Mouse (Mus musculus): Measurements from ENCODE around the gene Glyat. TPM values are rescaled to one million over a fixed set of nuclear protein-coding genes. Genes with fewer than 3 reads are reported as not detected.

Glyat gene
- polyA plus RNA-seq, 1 experiment, result 0.70 TPM

GRCm38 (mm10) chr19:12695590-12695989 is 62.5 kb downstream of the Glyat start, which contains the start of gene Keg1:
TSS of gene Keg1 (plus strand) at chr19:12695786.
- no peaks in the 10 kb centered on the region for H3K4me1 ChIP-seq (ENCODE audit: control insufficient read depth, insufficient read depth, low read length)
- no peak for TF ChIP-seq POLR2A (IDR thresholded peaks at IDR 0.05; ENCODE audit: borderline replicate concordance, insufficient read depth, low read length)
- no peak for TF ChIP-seq CTCF (IDR thresholded peaks at IDR 0.05; ENCODE audit: borderline replicate concordance, insufficient read depth, low read depth, low read length)
- DNase-seq, result no peak
- WGBS, result 87% methylated on average over 3 of the region's 3 CpGs
- no peak within 1 kb of the TSS for H3K27ac ChIP-seq (ENCODE audit: insufficient read depth, low read length)
- H3K27me3 ChIP-seq (ENCODE audit: control insufficient read depth, insufficient read depth, low read length), result no peaks in the 10 kb centered on the region
- H3K4me3 ChIP-seq (replicated peaks; ENCODE audit: insufficient read depth, low read depth, low read length), result no peak within 1 kb of the TSS

GRCm38 (mm10) chr19:12696221-12696620 is 63.1 kb downstream of the Glyat start:
- TF ChIP-seq CTCF (IDR thresholded peaks at IDR 0.05; ENCODE audit: borderline replicate concordance, insufficient read depth, low read depth, low read length) (no peak), POLR2A (IDR thresholded peaks at IDR 0.05; ENCODE audit: borderline replicate concordance, insufficient read depth, low read length) (no peak)

More at GRCm38 (mm10) chr19:12696221-12696620, 63.1 kb downstream of the Glyat start:
- H3K27me3 ChIP-seq (ENCODE audit: control insufficient read depth, insufficient read depth, low read length), result no peaks in the 10 kb centered on the region
- H3K27ac ChIP-seq (ENCODE audit: insufficient read depth, low read length), result no peak overlapping the region
- H3K4me3 ChIP-seq (replicated peaks; ENCODE audit: insufficient read depth, low read depth, low read length), result no peak overlapping the region
- no peaks in the 10 kb centered on the region for H3K4me1 ChIP-seq (ENCODE audit: control insufficient read depth, insufficient read depth, low read length)
- DNase-seq, result no peak

Other genes with a start within 250 kb of the Glyat start
- gene Olfr1440, start 246.0 kb upstream of the Glyat start, polyA plus RNA-seq (2012; rRNA removed), result not detected in 2 replicates
- gene Olfr1441, start 215.9 kb upstream of the Glyat start, polyA plus RNA-seq (2012; rRNA removed), result not detected in 2 replicates
- not detected in 2 replicates for gene Pfpl, start 205.4 kb upstream of the Glyat start, polyA plus RNA-seq (2012; rRNA removed)
- 3.3 and 3.6 TPM in 2 replicates for gene Mpeg1, start 172.5 kb upstream of the Glyat start, polyA plus RNA-seq (2012; rRNA removed)
- 11.4 and 11.5 TPM in 2 replicates for gene Dtx4, start 131.9 kb upstream of the Glyat start, polyA plus RNA-seq (2012; rRNA removed)
- 0.46 and 0.65 TPM in 2 replicates for gene Fam111a, start 87.6 kb upstream of the Glyat start, polyA plus RNA-seq (2012; rRNA removed)
- 0.16 and 0.35 TPM in 2 replicates for gene Gm4952, start 33.3 kb upstream of the Glyat start, polyA plus RNA-seq (2012; rRNA removed)
- not detected in 2 replicates for gene Olfr1442, start 37.1 kb downstream of the Glyat start, polyA plus RNA-seq (2012; rRNA removed)
- not detected in 2 replicates for gene Olfr1443, start 44.8 kb downstream of the Glyat start, polyA plus RNA-seq (2012; rRNA removed)
- not detected in 2 replicates for gene Keg1, start 62.5 kb downstream of the Glyat start, polyA plus RNA-seq (2012; rRNA removed)
- gene Cntf, start 132.3 kb downstream of the Glyat start, polyA plus RNA-seq (2012; rRNA removed), result 3.8 and 4.5 TPM in 2 replicates
- gene Zfp91, start 162.8 kb downstream of the Glyat start, polyA plus RNA-seq (2012; rRNA removed), result 57.6 TPM in 2 replicates
- gene Lpxn, start 162.9 kb downstream of the Glyat start, polyA plus RNA-seq (2012; rRNA removed), result 0.95 and 1.1 TPM in 2 replicates
- gene Gm5244, start 213.4 kb downstream of the Glyat start, polyA plus RNA-seq (2012; rRNA removed), result not detected in 2 replicates
- not detected in 2 replicates for gene Olfr1444, start 224.0 kb downstream of the Glyat start, polyA plus RNA-seq (2012; rRNA removed)